Mouse (Mus musculus) activated CD4-positive, CD25-positive, alpha-beta regulatory T cell, adult 4 months (primary cell): ENCODE results near the gene Hook2. TPM values are rescaled to one million over a fixed set of nuclear protein-coding genes. Genes with fewer than 3 reads are reported as not detected.
A peak's percentile ranks its signal among the peaks of the same experiment; 100 is the strongest.

Experiments used
- ATAC-seq: one replicate; pipeline ENCODE4 v1.8.0; 2017
- polyA plus RNA-seq, 2 experiments: library from polyadenylated mRNA; unstranded; fragments of 100-300 nt; shearing (Covaris generic); gene quantifications; one replicate each; pipeline ENCODE4 v1.2.1; 2017

The Hook2 gene
- polyA plus RNA-seq, 2 experiments from 2014 or later = 2.6 to 3.0 TPM

DNA sequence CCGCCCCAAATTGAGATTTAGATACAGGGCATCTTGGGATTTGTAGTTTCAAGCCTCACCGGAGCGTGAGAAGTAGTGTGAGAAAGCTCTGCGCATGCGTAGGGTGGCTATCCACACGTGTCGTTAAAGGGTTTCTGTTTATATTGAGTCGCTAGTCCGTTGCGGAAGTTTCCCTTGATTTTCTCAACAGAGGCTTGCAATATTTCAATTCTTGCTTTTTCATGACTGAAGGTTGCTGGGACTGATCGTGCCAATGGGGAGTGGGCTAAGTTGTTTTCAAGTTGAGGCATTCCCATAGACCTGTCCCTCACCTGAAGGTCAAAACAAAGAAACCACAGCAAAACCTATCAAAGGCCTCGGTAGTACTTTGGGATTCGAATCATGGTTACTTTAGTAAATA, 44.4 kb downstream of the Hook2 start:
- ATAC-seq = peak; percentile 40

DNA sequence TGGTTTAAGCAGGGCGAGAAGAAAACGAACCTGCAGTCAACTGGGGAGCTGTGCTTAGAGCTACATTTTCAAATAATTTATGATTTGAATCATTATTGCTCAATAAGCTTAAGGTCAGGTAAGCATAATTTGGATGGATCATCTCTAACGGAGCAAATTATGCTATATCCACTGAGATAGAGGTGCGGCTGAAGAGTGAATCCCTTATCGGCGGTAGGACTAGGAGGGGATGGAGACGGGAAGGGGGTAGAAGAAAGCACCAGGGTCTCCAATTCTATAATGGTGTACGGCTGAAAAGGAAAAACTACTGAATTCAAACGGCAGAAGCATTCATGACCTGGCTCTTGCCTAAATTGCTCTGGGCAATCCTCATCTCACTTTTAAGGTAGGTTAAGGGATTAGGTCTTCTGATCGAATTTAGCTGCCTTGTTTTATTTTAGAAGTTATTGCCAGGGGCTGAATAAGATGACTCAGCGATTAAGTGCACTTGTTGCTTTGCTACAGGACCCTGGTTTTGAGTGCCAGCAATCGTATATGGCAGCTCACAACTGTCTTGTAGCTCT, 44.8 kb downstream of the Hook2 start:
- no peak for ATAC-seq

DNA sequence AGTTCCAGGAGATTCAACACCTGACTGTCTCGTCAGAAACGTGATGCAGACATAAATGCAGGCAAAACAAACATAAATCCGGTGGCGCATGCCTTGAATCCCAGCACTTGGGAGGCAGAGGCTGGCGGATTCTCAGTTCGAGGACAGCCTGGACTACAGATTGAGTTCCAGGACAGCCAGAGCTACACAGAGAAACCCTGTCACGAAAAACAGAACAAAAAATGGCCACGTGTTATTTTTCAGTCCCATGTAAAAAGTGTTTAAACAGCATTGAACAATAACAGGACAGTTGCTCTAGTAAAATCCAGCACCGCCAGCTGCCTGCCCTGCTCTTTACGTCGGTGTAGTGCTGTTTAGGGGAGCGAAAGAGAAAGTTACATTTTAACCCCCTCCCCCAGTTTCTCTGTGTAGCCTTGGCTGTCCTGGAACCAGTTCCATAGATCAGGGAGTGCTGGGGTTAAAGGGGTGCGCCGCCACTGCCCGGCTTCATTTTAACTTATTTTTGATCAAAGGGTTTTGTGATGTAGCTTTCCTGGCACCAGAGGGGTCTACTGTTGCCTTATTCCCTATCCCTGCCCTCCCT, 45.4 kb downstream of the Hook2 start:
- ATAC-seq = no peak

DNA sequence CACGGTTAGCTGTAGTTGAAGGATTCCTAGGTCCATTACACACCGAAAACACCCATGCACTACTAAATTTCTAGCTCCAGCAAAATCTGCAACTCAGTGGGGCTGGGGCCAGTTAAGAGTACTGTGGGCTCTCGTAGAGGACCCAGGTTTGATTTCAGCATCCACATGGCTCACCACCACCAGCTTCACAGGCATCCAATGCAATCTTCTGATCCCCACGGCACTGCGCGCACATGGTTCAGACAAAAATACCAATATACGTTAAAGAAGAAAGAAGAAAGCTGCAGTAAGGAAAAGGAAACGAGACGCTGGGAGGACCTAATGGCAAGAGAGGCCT, 45.9 kb downstream of the Hook2 start:
- peak; percentile 6 for ATAC-seq

DNA sequence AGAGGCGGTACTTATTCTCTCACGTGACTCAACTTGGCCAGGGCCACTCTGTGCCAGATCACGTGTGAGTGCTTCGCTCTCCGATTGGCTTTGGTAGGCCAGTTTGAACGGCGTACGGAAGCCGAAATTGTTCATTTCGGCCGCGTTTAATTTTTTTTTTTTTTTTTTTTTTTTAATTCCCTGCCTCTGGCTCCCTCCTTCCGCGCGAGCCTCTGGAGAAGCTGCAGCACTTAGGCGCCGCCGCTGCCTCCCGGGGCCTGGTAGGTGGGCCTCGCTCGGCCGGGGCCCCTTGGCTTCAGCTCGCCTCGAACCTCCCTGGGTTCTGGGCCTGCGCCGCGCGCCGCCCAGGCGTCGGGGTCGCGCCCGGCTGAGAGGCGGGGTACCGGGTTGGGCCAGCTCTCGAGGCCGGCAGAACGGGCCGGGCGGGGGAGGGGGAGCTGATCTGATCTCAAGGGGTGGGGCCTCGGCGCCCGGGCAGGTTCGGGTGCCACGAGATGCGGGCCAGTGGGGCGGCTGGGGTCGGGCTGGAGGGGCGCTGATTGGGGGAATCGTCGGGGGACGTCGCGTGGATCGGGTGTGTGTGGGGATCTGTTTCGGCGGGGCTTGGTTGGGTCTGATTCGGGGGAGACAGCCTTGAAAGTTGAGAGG, 46.4 kb downstream of the Hook2 start, which contains the start of gene Tnpo2:
Gene Tnpo2 (plus strand): TSS at position 198 of the 648 bp plus-strand sequence.
- ATAC-seq = peak; percentile 85

DNA sequence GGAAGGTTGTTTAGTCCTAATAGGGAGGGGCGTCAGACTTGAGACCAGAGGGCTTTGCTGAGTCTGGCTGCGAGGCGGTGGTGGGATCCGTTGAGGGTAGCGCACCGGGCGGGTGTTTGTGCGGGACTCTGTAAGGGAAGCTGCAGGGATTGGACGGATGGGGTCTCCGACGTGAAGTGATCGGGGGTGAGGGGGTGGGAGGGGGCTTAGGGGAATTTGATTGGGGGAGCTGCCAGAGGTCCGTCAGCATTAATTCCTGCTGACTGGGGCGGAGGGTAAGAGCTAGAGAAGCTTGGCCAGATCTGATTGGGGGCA, 46.9 kb downstream of the Hook2 start:
- no peak for ATAC-seq

DNA sequence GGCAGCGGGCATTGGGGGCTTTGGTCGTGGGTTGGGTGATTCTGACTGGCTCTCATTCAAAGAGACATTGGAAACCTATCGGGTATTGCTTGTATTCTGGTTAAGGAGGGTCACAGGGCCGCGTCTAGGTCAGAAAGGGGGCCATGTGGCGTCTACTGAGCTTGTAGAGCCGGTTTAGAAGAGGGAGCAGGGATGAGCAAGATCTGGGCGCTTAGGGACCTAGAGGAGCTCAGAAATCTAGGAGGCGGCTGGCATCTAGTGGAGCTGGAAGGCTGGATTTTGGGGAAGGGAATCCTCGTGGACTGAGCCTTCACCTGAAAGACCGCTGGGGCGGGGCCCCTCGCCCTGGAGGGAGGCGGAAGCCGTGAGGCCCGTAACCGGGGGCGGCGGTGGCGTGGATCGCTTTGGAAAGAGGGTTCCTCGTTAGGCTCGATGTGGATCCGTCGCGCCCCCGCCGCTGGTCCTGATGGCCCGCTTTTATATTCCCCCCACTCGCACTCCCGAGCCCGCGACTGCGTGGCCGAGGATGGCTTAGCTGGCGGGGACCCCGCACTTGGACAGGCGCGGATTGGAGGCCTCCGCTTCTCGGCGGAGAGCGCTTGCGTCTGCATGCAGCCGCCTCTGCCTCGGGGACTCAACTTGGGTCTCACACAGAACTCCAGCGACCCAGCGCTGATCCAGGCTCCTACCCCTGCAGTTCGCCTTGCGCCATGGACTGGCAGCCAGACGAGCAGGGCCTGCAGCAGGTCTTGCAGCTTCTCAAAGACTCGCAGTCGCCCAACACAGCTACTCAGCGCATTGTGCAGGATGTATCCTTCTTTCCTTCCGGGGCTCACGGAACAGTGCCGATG, 47.5 kb downstream of the Hook2 start:
- peak; percentile 33 for ATAC-seq

DNA sequence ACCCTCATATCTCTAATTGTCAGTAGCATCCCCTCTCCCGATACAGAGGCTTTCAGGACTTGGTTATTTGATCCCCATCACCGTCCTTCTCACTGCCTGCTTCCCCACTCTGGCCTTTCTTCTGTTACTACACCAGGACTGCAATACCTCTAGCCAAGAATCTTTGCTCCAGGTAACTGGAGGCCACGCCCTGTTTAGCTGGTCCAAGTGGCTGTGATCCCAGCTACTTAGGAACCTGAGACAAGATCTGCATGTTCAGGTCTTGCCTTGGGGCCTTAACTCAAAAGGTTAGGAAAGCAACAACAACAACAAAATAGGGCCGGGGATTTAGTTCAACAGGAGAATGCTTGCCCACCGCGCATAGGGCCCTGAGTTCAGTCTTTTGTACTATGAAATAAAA, 53.2 kb downstream of the Hook2 start:
- no peak for ATAC-seq

Other genes starting within 250 kb of the Hook2 start
- 1 to 10 TPM; 2.0 to 2.2 TPM for gene Nfix, start 190.3 kb upstream of the Hook2 start, polyA plus RNA-seq
- gene Dand5, start 167.8 kb upstream of the Hook2 start, polyA plus RNA-seq = 1 to 10 TPM; 4.2 to 4.5 TPM
- gene Gadd45gip1, start 159.1 kb upstream of the Hook2 start, polyA plus RNA-seq = 10 to 100 TPM; 18.5 to 21.5 TPM
- 100 to 1,000 TPM; 125 to 131 TPM for gene Rad23a, start 149.9 kb upstream of the Hook2 start, polyA plus RNA-seq
- 100 to 1,000 TPM; 269 to 303 TPM for gene Calr, start 143.7 kb upstream of the Hook2 start, polyA plus RNA-seq
- 10 to 100 TPM; 45.8 to 58.4 TPM for gene Farsa, start 133.6 kb upstream of the Hook2 start, polyA plus RNA-seq
- 10 to 100 TPM in 1 of 2 experiments, 1 to 10 TPM in 1; 8.2 to 15.0 TPM for gene Syce2, start 118.5 kb upstream of the Hook2 start, polyA plus RNA-seq
- 10 to 100 TPM; 11.3 to 15.1 TPM for gene Gcdh, start 96.7 kb upstream of the Hook2 start, polyA plus RNA-seq
- gene Klf1, start 88.7 kb upstream of the Hook2 start, polyA plus RNA-seq = 1 to 10 TPM in 1 of 2 experiments, not detected in 1; 1.1 TPM
- 10 to 100 TPM; 15.1 to 18.1 TPM for gene Dnase2a, start 82.0 kb upstream of the Hook2 start, polyA plus RNA-seq
- gene Mast1, start 53.2 kb upstream of the Hook2 start, polyA plus RNA-seq = 1 to 10 TPM in 1 of 2 experiments, under 1 TPM in 1; 0.64 to 1.0 TPM
- gene Rtbdn, start 43.6 kb upstream of the Hook2 start, polyA plus RNA-seq = not detected
- gene Gm49661, start 21.2 kb upstream of the Hook2 start, polyA plus RNA-seq = not detected
- 100 to 1,000 TPM; 246 to 312 TPM for gene Prdx2, start 21.0 kb upstream of the Hook2 start, polyA plus RNA-seq
- gene Rnaseh2a, start 20.8 kb upstream of the Hook2 start, polyA plus RNA-seq = 10 to 100 TPM; 68.9 to 91.0 TPM
- 10 to 100 TPM; 28.9 to 30.5 TPM for gene Junb, start 11.9 kb upstream of the Hook2 start, polyA plus RNA-seq
- gene Best2, start 23.9 kb downstream of the Hook2 start, polyA plus RNA-seq = not detected
- gene Asna1, start 34.7 kb downstream of the Hook2 start, polyA plus RNA-seq = 10 to 100 TPM; 55.6 to 98.1 TPM
- gene Trir, start 36.2 kb downstream of the Hook2 start, polyA plus RNA-seq = 10 to 100 TPM; 26.8 to 30.5 TPM
- 10 to 100 TPM in 1 of 2 experiments, 1 to 10 TPM in 1; 9.2 to 19.4 TPM for gene Tnpo2, start 46.3 kb downstream of the Hook2 start, polyA plus RNA-seq
- 1 to 10 TPM; 2.8 to 3.1 TPM for gene Fbxw9, start 69.5 kb downstream of the Hook2 start, polyA plus RNA-seq
- not detected for gene Gm5741, start 77.4 kb downstream of the Hook2 start, polyA plus RNA-seq
- gene Dhps, start 81.2 kb downstream of the Hook2 start, polyA plus RNA-seq = 10 to 100 TPM; 28.3 to 29.8 TPM
- 100 to 1,000 TPM; 132 to 134 TPM for gene Wdr83os, start 90.1 kb downstream of the Hook2 start, polyA plus RNA-seq
- 10 to 100 TPM; 33.1 to 46.7 TPM for gene Wdr83, start 90.7 kb downstream of the Hook2 start, polyA plus RNA-seq
- gene Man2b1, start 92.7 kb downstream of the Hook2 start, polyA plus RNA-seq = 10 to 100 TPM; 64.8 to 82.0 TPM
- gene Zfp791, start 132.5 kb downstream of the Hook2 start, polyA plus RNA-seq = not detected
- gene Cks1brt, start 161.3 kb downstream of the Hook2 start, polyA plus RNA-seq = under 1 TPM in 1 of 2 experiments, not detected in 1; 0.20 TPM
- not detected for gene Olfr371, start 235.4 kb downstream of the Hook2 start, polyA plus RNA-seq